Mouse (Mus musculus) frontal cortex, adult 2 months (tissue): ENCODE measurements around the gene Atad2b. TPM values are rescaled to one million over a fixed set of nuclear protein-coding genes. Genes with fewer than 3 reads are reported as not detected.
"Not testable (repeated sequence)": the region's sequence is repeated elsewhere in the genome, so short reads cannot be mapped to it uniquely, and the experiment has no call there.

ENCODE experiments used
- DNase-seq, 2 experiments: peaks; one replicate each; pipeline ENCODE4 v3.0.0; 2022; ENCODE audit warnings: low spot score in 1 of 2; ENCODE audit errors: extremely low spot score in 1 of 2
- polyA plus RNA-seq: library from polyadenylated mRNA; depleted of rRNA; stranded (reverse); fragments of >200 nt; gene quantifications from 2 replicates; pipeline ENCODE4 v1.2.3, GENCODE M21; 2012; rRNA removed

Gene Atad2b
- polyA plus RNA-seq: 11.2 and 12.1 TPM in 2 replicates

DNA sequence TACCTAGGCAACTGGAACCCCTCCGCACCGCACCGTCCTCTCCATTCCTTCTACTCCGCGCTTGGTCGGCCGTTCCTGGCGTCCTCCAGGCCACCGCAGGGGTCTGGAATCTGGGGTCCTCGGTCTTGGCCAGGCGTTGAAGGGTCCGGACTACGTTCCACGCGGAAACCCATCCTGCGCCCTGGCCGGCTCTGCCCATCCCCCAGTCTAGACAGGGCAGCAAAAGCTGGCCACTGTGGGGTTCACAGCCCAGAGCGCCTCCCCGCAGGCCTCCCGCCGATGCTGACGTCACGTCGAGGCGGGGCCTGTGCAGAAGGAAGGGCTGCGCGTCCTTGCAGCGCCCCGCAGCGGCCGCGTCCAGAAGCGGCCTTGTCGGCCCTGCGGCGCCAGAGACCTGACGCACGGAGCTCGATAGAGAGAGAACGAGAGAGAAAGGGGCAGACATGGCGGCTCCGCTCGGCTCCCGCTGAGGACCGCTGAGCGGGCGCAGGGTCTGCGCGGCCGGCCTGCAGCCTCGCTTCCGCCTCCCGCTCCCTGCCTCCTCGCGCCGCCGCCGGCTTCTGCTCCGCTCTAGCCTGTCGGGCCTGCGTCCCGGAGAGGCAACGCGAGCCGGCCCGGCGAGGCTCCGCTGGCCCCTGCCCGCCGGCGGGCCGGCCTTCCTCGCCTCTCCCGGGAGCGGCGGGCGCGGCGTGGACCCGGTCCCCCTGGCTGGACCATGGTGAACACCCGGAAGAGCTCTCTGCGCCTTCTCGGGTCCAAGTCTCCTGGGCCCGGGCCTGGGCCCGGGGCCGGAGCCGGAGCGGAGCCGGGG is at the start of gene Atad2b:
TSS of gene Atad2b (plus strand) at position 360 of the 811 bp plus-strand sequence.
- peak; percentile 88 to 97 for DNase-seq

DNA sequence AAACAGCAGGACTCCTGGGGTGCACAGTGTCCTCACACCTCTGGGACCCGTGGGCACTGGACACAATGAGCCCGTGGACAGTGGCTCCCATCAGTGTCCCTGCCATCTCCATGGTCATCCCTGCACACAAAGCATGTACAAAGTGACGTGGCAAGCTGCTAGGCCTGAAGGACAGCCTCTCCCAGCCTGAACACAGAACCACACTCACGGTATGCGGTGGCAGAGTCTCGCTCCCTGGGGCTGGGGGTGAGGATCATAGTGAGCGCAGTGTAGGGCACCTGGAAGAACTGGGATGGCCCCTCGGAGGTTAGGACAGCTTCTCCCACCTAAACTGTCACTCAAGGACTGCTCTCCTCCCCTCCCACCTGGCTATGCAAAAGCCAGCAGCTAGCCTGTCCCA is 48.2 kb upstream of the Atad2b start:
- DNase-seq: no peak

DNA sequence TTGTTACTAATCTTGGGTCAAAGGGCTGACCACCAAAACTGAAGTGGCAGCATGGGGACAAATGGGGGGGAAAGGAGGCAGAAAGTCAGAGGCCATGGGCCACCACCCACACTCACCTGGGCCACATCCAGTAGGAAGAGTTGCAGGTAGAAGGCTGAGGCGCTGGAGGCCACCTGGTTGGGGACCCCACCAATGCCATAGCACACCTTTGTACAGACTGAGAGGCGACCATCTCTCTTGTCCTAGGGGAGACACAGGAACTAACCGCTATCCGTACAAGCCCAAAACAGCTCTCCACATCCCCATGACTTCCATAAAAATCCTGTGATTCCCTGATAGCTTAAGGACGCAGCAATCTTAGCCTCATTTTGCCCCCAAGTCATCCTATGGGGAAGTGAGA is 45.9 kb upstream of the Atad2b start:
- DNase-seq: no peak

- no peak for DNase-seq
These were observed 44.9 kb upstream of the Atad2b start for GRCm38 (mm10) chr12:4872273-4872672.

DNA sequence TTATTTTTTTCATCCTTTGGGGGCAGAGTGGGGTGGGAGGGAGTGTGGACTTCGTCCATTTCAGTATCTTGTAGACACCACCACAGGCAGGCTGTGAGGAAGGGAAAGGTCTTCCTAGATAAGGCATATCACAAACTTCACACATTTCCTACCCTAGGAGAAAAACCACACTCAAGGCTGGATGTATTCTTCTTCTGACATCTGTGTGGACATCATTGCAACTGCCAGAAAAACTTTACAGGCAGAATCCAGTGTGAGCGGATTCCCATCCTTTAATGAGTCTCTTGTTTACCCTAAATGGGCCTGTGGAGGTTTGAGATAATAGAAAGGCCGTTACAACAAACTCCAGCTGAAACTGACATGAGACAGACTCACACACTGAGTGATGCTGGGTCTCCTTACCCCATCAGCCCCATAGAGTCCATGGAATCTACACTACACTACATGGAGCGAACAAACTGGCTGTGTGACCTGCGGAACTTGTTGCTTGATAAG is 44.1 kb upstream of the Atad2b start:
- no peak for DNase-seq

GRCm38 (mm10) chr12:4873531-4873930 is 43.6 kb upstream of the Atad2b start:
- no peak for DNase-seq

GRCm38 (mm10) chr12:4874161-4874927 is 42.8 kb upstream of the Atad2b start, which contains the start of gene Mfsd2b:
Gene Mfsd2b (minus strand): TSS chr12:4874359.
- DNase-seq: peak in 1 of 2 experiments; percentile 36

- no peak for DNase-seq
These were observed 41.5 kb upstream of the Atad2b start for GRCm38 (mm10) chr12:4875623-4876022.

- DNase-seq: no peak
These were observed 38.8 kb upstream of the Atad2b start for GRCm38 (mm10) chr12:4878296-4878783.

GRCm38 (mm10) chr12:4879048-4879447 is 38.1 kb upstream of the Atad2b start:
- no peak for DNase-seq

- no peak for DNase-seq
These were observed 35.1 kb upstream of the Atad2b start for GRCm38 (mm10) chr12:4882086-4882485.

- DNase-seq: no peak
These were observed 32.1 kb upstream of the Atad2b start for GRCm38 (mm10) chr12:4885062-4885461.

- DNase-seq: not testable (repeated sequence)
These were observed 30.6 kb upstream of the Atad2b start for GRCm38 (mm10) chr12:4886581-4886980.

DNA sequence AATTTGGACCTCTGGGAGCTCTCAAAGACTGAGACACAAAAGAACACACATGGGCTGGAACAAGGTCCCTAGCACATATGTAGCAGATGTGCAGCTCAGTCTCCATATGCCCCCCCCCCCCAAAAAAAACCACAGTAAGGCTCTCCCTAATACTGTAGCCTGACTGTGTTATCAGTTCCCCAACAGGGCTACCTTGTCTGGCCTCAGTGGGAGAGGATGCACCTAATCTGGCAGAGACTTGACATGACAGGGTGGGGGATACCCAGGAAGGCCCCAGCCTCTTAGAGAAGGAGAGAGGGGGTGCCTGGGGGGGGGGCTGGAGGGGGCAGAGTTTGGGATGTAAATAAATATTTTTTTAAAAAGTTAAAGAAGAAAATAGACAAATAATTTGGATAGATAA is 28.4 kb upstream of the Atad2b start:
- no peak for DNase-seq

GRCm38 (mm10) chr12:4889251-4889650 is 27.9 kb upstream of the Atad2b start:
- no peak for DNase-seq

- DNase-seq: no peak
These were observed 27.3 kb upstream of the Atad2b start for GRCm38 (mm10) chr12:4889891-4890290.

GRCm38 (mm10) chr12:4898024-4898423 is 19.1 kb upstream of the Atad2b start:
- no peak for DNase-seq

- no peak for DNase-seq
These were observed 11.2 kb upstream of the Atad2b start for GRCm38 (mm10) chr12:4905946-4906345.

DNA sequence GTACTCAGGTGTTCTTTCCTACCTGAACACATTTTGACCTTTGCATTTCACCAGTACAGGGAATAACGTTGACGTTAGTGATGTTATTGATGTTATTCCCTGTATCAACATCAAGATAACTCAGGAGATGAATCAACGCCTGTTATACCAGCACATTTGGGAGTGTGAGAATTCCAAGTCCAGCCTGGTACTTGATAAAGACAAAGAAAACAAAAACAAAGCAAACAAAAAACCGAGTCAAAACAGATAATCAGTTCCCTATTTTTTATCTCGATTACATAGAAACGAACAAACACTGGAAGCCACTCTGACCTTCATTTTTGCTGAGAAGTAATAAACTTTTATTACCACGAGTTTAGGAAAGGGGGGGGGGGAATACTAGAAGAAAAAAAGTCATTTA is 10.7 kb upstream of the Atad2b start:
- DNase-seq: no peak

GRCm38 (mm10) chr12:4906951-4907906 is 9.9 kb upstream of the Atad2b start, which contains the start of gene Ubxn2a:
Gene Ubxn2a (minus strand): TSS chr12:4907705.
- peak; percentile 80 to 96 for DNase-seq
